Mouse (Mus musculus): ENCODE measurements around the gene March1.

- TF ChIP-seq POLR2A (IDR thresholded peaks at IDR 0.05; ENCODE audit: insufficient read depth, low read depth, low read length) (no peak), CTCF (IDR thresholded peaks at IDR 0.05) (no peak), EP300 (IDR thresholded peaks at IDR 0.05; ENCODE audit: insufficient read depth, low read depth, low read length) (no peak)
Observed at GRCm38 (mm10) chr8:66326396-66326795, 708.7 kb downstream of the March1 start.

All from heart, adult 2 months (tissue).